Mouse (Mus musculus) olfactory bulb, adult 2 months (tissue): ENCODE measurements at regions not wholly inside any gene's neighbourhood (a gene's known extent, or its start where the extent isn't known, plus 50 kb on each side); places are given as distances from the start of the nearest gene placed in this dataset.

Source experiments
- CTCF ChIP-seq: fragments of 200-500 bp; IDR thresholded peaks from 2 replicates; pipeline ENCODE4 v1.5.1; 2012; ENCODE audit warnings: low read depth, mild to moderate bottlenecking, low read length, moderate library complexity; ENCODE audit not compliant: insufficient read depth
- POLR2A ChIP-seq: fragments of 200-500 bp; IDR thresholded peaks from 2 replicates; pipeline ENCODE4 v1.6.1; 2012; ENCODE audit warnings: mild to moderate bottlenecking, low read depth, low read length, moderate library complexity; ENCODE audit not compliant: insufficient read depth

DNA sequence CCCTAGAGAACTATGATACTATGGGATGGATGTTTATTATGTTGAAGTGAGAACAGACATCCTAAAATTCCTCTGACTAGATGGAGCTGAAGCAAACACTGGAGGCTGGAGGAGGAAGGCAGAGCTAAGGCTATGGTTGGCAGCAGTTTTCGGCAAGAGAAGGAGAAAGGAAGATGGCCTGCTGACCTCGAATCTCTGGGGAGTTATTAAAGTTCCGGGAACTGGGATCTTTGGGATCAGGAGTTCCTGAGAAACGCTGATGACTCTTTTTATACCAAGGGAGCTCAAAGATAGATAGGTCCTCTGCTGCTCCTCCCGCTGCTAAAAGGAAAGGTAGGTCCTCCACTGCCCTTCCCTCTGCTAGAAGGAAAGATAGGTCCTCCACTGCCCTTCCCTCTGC lies 143.9 kb upstream of the Mylip start:
- TF ChIP-seq CTCF (no peak), POLR2A (no peak)
